9 mouse cellular contexts compared by ENCODE assay signal in the genomic region with DNA sequence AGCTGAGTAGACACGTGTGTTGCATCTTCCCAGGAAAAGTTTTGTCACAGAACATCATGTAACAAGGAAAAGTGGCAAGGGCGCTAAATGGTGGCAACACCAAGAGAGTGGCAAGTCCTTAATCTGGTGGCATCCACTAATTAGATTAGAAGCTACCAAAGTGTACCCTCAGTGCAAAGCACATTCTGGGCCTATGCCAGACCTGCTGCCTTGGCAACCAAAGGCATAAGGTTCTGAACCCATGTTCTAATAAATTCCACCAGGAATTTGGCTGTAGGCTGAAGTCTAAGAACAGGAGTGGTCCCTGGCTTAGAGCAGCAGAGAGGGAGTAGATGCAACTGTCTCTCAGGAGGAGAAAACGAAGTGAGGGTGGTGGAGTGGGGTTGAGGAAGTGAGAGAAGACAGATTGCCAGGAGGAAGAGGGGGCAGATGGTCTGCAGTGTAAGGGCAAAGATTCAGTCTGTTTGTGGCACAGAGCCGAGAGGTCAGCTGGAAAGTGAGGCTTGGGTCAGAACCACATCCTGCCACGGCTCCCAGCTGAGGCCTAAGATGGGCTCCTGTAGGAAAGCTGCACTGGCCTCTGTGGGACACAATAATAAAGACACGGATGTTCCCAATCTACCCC. TPM values are rescaled to one million over a fixed set of nuclear protein-coding genes. Genes with fewer than 3 reads are reported as not detected.
A peak's percentile ranks its signal among the peaks of the same experiment; 100 is the strongest.
DNase-seq lines count a peak whose midpoint lies in the region.
"Had no signal": no experiment of that assay in that cellular context is flagged by ENCODE, and none has a peak within 500 bp of the region (broad histone marks: within the 10 kb centered on the region; RNA-seq: fewer than 3 reads in every experiment).

No protein-coding gene starts in this region.

- intact Hi-C loops in gastrocnemius, postnatal 36 days (cut with DNase I) = loop anchor here (5.0 kb wide), 1 partner anchor 46 kb away; no protein-coding TSS in a partner anchor

- H3K27me3 ChIP-seq in splenic B cell, adult 2 months (ENCODE audit: control insufficient read depth, insufficient read depth, low read length, poor library complexity, severe bottlenecking) = no peaks in the 10 kb centered on the region
- H3K27me3 ChIP-seq: limb, embryonic 13.5 days had no signal

- peak; percentile 28 for DNase-seq in kidney, postnatal 10 days
- DNase-seq in kidney, adult 18-20 months = no peak
- peak; percentile 18 to 24 for DNase-seq in spleen, postnatal 36 days (ENCODE audit: low spot score in 2 of 2)
- DNase-seq in spleen, postnatal 14 days (ENCODE audit: low spot score in 2 of 2) = no peak
- DNase-seq in cerebellum, adult 8-10 months = peak; percentile 16
- peak; percentile 31 for DNase-seq in splenic B cell, adult 2 months (ENCODE audit: low read depth, low spot score)
- no peak for DNase-seq in thymus, adult 18-20 months
- no peak for DNase-seq in gastrocnemius, postnatal 36 days

- no peaks in the 10 kb centered on the region for H3K36me3 ChIP-seq in splenic B cell, adult 2 months (ENCODE audit: control insufficient read depth, insufficient read depth, low read length, poor library complexity, severe bottlenecking)
- H3K36me3 ChIP-seq: limb, embryonic 13.5 days had no signal

RNA-seq across cellular contexts. Expression of gene Kpna3, which starts 53.9 kb away (rescaled TPM):
- 100 to 1,000 TPM in 1 of 2 experiments, 10 to 100 TPM in 1; 91.9 to 102 TPM for total RNA-seq in gastrocnemius, postnatal 36 days (2021)

Comparison
In these comparisons a context has a peak if more than half of its experiments do, and no peak if none do; other contexts are left out.
1. DNase-seq: peak in kidney, postnatal 10 days (single experiment), spleen, postnatal 36 days (2 of 2), cerebellum, adult 8-10 months (single experiment) and splenic B cell, adult 2 months (single experiment); none in kidney, adult 18-20 months (single experiment), spleen, postnatal 14 days (0 of 2), thymus, adult 18-20 months (0 of 2) and gastrocnemius, postnatal 36 days (0 of 2).